Mouse (Mus musculus): ENCODE measurements around the gene Arhgap18.

DNA sequence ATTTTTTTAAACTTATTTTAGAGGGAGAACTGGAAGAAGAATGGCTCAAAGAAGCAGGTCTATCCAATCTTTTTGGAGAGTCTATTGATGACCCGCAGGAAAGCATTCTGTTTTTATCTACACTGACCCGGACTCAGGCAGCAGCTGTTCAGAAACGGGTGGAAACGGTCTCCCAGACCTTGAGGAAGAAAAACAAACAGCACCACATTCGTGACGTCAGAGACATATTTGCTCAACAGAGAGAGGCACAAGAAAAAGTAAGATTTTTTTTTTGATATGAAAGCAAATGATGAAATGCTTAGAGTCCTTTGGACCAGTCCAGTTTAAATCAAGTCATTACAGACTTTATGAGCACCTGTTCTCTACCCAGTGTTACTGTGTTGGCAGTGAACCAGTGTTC lies 96.6 kb downstream of the Arhgap18 start:
- TF ChIP-seq CTCF (IDR thresholded peaks at IDR 0.05; ENCODE audit: low read depth, low read length) = no peak
- TF ChIP-seq POLR2A (IDR thresholded peaks at IDR 0.05; ENCODE audit: borderline replicate concordance, low read depth, low read length) = no peak

All from bone marrow macrophage, adult 2 months (primary cell).